Mouse (Mus musculus) ovary, adult 18-20 months (tissue): ENCODE data around the gene Slc16a8.

Experiments
- DNase-seq: peaks from one replicate; pipeline ENCODE4 v3.0.0; 2022; ENCODE audit warnings: low spot score, mixed read lengths

Slc16a8 gene

DNA sequence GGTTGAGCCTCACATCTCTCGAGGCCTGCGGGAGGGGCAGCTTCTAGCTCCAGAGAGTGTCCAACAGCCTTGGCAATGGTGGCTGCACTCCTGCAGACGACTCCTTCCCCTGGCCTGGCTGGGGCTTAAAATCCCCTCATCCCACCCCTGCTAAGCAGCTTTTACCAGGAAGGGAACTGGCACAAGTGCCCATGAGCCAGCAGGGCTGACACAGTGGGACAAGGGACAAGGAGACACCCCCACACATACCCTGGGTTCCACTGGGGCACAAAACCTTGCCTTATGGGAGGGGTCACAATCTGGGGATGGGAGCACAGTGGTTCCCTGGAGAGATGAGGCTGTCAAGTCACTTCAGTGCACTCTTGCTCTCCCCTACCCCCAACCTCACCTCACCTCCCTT, at the start of gene Slc16a8:
Slc16a8 (minus strand) TSS at position 101 of the 400 bp plus-strand sequence.
- DNase-seq: no peak

- DNase-seq: no peak
Measured at GRCm38 (mm10) chr15:79303725-79304124, 49.2 kb upstream of the Slc16a8 start.

DNA sequence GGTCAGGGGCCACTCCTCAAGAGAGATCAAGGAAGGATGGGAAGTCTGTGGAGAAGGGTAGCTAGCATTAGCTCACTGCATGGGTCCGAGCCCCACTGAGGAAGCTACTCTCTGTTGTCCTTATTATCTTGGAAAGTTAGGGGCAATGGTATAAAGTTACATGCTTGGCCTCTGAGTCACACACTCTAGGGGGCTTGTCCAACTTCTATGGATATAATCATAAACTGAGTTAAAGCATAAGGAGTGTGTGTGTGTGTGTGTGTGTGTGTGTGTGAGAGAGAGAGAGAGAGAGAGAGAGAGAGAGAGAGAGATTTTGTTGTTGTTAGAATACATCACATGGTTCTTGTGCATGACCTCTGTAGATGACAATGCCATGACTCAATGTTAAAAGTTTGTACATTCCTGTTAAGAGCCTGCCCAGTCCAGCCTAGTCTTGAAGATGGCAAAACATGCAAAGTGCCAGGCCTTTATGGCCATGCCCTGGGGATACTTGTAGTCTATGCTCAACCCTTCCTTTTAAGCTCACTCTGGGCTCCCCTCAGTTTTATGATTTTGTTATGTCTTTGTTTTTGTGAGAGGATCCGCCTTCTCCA, 45.1 kb upstream of the Slc16a8 start:
- no peak for DNase-seq

GRCm38 (mm10) chr15:79298553-79298952, 44.0 kb upstream of the Slc16a8 start:
- DNase-seq: no peak

DNA sequence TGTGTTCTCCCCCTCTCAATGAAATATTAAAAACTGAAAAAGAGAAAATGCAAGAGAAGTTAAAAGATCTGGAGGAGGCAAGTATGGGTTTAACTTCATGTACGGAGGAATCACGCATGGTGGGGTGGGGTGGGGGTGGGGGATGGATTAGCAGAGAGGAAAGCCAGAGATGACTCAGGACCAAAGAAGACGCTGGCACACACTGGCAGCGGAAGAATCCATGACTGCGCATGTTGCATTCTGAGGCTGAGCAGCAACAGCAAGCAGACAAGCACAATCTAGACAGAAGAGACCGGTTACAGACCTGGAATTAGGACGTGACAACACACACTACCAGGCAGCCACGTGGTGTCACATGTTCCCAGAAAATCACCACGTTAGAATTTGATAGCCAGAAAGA, 38.2 kb upstream of the Slc16a8 start:
- DNase-seq: no peak

DNA sequence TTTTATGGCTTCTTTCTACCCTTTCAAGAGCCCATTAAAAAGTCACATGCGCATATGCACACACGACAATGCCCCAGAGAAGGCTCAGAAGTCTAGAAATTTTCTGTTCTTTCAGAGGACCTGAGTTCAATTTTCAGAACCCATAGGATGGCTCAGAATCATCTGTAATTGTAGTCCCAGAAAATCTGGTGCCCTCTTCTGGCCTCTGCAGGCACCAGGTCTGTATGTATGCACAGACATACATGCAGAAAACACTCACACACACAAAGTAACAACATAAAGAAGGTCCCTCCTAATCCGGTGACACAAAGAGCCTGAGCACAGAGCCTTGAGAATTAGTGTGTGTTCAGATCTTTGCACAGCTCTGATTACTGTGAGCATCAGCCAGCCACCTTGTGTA, 35.8 kb upstream of the Slc16a8 start:
- no peak for DNase-seq

DNA sequence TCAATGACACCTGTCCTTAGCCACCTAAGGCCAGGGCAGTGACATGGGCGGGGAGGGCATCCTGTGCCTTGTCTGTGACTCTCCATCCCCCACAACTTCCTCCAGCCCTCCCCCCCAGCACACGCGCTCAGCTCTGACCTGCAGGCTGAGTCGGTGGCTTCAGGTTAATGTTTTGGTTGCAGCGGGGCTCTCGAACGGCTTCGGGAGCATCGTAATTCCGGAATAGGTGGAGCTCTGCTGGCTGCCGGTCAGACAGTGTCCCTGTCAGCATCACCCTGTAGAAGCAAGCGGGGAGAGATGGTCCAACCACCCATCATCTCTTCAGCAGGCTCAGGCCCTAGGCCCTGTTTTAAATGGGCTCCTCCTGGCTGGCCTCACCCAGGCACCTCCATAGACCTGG, 34.9 kb upstream of the Slc16a8 start:
- no peak for DNase-seq

DNA sequence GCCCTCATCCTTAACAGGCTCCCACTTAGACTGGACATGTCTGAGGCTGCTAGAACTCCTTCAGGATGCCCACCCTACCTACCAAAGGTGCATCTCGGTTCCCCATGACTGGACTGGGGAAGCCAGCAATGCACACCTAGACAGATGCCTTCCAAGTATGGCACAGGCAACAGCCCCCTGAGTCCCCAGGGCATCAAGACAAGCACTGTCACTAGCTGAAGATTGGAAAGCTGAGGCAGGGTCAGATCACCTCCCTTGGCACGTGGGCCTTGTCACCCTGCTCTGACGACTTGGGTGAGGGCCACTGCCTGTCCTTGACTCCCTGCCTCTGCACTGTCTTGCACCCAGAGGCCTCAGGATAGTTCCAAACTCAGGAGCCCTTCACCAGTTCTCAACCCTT, 33.8 kb upstream of the Slc16a8 start:
- no peak for DNase-seq

DNA sequence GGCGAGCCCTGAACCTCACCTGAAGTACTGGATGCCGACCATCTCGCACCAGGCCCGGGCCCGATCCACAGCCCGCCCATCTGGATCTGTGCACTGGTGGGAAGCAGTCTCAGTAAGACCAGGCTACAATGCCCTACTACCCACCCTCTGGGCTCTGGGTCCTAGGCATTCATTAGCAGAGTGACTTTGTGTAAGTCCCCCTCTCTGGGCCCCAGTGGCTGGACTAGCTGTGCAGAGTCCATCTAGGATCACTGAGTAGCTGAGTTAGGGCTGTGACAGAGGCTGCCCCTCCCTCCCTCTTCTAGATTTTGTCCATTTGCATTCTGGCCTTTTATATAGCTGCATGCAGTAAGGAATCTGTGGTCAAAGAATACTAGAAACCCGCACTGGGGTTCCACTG, 32.5 kb upstream of the Slc16a8 start:
- DNase-seq: no peak

- no peak for DNase-seq
Measured at GRCm38 (mm10) chr15:79286141-79286540, 31.6 kb upstream of the Slc16a8 start.

DNA sequence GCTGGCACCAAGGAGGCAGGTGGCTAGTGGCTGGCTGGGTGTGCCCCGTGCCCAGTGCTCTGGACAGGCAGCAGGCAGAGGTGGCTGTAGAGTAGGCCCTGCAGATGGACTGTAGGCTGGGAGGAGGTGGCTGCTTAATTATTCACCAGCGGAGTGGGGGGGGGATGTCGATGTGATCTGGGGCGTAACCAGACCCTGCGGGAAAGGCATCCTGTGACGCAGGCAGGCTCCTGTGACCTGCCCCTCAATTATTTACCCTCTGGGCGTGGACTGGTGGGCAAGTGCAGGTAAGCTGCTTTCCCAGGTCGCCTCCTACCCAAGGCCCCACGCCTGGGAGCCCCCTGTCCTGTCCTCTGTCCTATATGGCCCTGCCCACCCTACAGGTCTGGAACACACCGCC, 30.8 kb upstream of the Slc16a8 start, which contains the start of gene Baiap2l2:
Baiap2l2 (minus strand) TSS at position 139 of the 400 bp plus-strand sequence.
- no peak for DNase-seq

GRCm38 (mm10) chr15:79283371-79283770, 28.8 kb upstream of the Slc16a8 start:
- no peak for DNase-seq

- DNase-seq: no peak
Measured at GRCm38 (mm10) chr15:79282434-79282833, 27.9 kb upstream of the Slc16a8 start.

GRCm38 (mm10) chr15:79281389-79281788, 26.8 kb upstream of the Slc16a8 start:
- no peak for DNase-seq

DNA sequence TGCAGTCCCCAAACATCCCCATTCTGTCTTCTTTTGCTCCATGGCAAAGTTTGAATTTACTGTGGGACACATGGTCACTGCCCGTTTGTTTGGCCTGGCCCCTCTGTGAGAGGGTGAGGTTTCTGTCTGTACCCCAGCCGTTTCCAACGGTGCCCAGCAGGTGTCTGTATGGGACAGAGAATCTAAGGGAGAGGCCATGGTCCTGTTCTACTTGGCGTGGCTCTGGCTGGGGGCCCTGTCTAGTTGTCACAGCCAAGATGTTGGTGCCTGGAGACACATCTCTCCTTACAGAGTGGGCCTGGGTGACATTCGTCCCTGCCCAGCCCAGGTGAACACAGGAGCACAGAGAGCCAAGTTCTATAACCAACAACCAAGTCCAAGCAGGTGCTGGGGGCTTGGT, 26.3 kb upstream of the Slc16a8 start:
- DNase-seq: no peak

DNA sequence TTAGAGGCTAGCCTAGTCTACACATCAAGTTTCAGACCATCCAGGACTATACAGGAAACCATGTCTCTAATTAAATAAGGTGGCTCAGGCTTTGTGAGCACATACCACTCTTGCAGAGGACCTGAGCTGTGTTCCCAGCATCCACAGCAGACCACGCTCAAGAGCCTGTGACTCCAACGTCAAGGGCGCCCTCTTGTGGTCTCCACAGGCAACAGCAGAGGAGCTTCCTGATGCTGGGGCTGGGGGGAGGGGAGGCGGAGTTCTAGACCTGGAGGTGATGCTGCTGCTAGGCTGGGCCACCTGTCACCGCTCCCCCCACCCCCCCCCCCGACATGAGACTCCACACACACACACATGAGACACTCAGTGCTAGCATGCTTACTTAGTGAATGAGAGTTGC, 25.6 kb upstream of the Slc16a8 start:
- DNase-seq: no peak

- no peak for DNase-seq
Measured at GRCm38 (mm10) chr15:79277728-79278127, 23.2 kb upstream of the Slc16a8 start.

DNA sequence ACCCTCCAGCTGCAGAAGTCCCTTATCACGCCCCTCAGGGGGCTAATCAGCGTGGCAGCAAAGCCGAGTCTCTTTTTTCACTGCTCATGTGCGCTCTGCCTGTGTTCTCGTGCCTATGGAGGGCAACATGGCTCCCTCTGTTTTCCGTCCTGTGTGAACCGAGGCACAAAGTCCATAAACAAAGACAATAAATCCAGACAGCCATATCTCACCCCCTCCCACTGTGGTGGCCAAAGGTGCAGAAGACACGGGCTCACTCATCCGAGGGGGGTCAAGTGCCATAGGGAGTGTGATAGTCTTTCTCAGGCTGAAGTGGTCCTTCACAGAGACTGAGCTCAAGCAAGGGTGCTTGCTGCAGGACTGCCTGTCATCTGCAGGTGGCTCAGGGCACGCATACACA, 18.5 kb upstream of the Slc16a8 start:
- no peak for DNase-seq

DNA sequence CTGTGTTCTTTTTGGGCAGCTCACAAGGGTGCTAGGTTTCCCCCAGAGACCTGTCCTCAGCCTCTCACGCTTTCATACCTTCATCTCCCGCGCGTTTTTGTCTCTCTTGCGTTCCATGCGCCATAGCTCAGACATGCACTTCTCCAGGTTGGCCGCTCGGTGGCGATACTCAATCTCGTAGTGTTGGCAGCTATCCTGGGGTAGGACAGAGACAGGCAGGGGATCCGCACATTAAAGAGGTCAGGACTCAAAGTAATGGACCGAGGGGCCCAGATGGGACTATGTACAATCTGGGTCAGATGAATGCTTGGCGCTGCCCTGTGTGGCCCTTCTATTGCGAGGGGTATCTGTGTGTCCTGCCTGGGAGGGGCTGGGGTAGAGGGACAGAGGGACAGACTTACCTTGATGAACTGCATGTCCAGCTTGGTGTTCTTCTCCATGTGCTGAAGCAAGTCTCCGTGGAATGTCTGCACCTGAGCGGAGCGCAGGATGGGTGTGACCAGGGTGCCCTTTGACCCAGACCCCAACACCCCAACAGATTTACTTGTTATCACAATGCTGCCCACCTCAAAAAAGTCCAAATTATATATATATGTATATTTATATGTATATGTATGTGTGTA, 16.7 kb upstream of the Slc16a8 start:
- DNase-seq: no peak

DNA sequence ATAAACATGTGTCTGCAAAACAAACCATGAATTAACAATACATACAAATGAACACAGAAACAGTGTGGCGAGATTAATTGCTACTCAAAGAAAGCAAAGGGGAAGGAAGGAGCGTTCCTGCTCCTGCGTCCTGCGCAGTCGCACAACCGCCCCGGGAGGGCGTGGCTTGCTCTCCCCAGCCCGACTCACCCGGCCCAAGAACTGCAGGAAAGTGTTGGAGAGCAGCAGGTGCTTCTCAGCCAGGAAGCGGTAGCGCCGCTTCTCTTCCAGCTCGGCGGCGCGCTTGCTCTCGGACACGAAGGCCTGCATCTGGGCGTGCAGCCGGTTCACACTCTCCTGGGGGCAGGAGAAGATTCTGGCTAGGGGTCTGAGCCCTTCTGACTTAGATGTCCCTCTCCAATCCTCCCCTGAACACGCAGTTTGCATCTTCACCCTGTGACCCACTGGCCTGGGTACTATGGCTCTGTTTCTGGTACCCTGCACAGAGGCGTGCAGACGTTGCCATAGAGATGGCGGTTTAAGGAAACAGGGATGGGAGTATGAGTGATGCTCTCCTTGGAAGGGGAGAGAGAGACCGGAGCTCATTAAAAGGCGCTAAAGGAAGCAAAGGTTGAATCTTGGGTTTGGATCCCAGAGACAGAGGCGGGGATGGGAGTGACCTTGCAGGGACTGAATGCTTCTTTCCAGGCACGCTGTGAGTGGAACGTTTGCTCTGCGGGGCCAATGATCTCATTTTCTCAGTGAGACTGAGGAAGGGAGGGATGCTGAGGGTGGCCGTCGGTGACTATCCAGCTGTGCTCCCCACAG, 16.0 kb upstream of the Slc16a8 start:
- DNase-seq: peak; percentile 56

- DNase-seq: no peak
Measured at GRCm38 (mm10) chr15:79268521-79268920, 14.0 kb upstream of the Slc16a8 start.

DNA sequence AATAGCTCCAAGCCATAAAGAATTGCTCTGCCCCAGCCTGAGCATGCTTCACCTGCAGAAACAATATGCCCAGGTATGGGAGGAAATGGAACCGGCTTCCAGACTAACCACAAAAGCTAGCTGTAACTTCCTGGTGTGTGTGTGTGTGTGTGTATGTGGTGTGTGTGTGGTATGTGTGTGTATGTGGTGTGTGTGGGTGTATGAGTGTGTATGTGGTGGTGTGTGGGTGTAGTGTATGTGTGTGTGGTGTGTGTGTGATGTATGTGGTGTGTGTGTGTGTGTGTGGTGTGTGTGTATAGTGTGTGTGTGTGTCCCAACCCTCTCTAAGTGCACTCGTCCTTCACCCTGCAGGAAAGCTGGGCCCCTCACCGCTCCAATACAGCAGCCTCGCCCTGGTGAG, 10.8 kb upstream of the Slc16a8 start:
- no peak for DNase-seq

DNA sequence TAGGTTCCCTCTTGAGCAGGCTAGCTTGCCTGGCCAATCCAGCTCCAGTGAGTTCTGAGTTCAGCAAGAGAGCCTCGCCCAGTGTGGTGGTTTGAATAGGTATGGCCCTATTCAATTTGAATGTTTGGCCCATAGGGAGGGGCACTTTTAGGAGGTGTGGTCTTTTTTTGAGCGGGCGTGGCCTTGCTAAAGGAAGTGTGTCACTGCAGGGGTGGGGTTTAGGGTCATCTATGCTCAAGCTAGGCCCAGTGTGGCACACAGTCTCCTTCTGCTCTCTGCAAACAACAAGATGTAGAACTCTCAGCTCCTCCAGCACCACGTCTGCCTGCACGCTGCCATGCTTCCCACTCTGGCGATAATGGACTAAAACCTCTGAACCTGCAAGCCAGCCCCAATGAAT, 9.2 kb upstream of the Slc16a8 start:
- DNase-seq: no peak
